Mouse (Mus musculus) 416B (cell line): ENCODE data around the gene Enc1.

Experiments
- DNase-seq: peaks from one replicate; pipeline ENCODE4 v3.0.0; 2011; ENCODE audit warnings: low read depth

The Enc1 gene

DNA sequence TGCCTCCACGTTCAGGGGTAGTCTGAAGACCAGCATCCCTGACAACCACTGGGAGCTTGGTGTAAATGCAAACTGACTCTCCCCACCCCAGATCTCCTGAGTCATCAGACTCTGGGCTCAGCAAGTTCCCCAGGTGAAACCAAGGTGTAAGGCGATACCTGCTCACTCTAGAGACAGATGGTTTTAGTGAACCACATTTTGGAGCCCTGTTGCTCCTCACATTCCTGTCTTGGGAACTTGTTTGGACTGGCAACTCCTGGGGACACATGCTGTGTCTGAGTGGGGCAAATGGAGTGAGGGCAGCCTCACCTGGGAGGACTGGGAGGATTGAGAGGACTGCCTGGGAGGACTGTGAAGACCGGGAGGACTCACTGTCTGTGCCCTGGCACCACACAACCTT is 13.1 kb upstream of the Enc1 start:
- DNase-seq: no peak

DNA sequence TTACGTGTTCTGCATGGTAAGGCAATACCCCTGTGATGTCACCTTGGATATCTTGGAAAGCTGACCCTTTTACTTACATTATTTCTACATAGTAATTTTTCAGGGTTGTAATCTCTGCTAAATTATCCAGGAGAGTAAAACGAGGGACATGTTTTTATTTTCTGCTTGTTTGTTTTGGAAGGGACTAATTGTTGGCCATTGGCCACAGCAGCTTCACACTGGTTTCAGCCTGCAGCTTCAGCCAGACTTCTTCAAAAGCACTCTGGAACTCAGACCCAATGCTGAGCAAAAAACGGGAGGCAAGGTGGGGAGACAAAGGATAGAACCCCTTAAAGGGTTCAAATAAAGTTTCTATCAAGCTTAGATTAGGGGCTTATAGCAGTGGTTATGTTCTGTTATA is 10.8 kb upstream of the Enc1 start:
- no peak for DNase-seq

DNA sequence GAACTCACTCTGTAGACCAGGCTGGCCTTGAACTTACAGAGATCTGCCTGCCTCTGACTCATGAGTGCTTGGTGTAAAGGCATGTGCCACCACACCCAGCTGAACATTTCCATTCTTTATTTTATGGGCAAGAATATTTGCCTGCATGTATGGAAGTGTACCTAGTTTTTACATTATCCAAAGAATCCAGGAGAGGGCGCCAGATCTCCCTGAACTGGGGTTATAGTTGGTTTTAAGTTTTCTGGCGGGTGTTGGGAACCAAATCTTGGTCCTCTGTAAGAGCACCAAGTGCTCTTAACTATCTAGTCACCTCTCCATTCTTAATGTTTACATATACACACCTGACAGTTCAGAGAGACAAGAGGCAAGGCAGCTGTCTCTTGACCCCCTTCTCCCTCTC is 7.8 kb upstream of the Enc1 start:
- peak; percentile 24 for DNase-seq

DNA sequence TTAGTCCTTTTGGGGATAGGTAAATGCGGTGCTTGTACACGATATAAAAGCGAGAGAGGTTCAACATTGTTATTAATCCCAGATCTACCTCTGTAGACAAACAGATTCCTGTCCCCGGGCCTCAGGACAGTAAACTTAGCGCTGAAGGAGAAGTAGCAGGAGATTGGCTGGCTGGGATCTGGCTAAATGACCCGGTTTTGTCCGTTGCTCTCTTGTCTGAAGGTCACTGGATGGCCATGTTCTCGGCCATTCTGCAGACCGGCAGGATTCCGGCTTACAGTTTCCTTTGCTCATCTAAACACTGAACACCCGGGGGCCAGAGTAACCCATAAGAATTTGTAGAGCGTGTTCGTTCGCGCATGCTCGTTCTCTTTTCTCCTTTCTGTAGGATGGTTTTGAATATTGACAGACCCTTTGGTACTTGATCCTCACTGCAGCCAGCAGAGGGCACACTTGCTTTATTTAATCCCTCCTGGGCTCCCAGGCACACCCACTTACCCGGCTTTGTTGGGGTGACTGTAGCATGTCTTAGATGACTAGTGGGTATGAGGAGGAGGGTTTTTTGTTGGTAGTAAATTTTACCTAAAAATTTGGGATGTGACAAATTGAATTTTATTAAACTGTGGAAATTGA is 6.0 kb upstream of the Enc1 start:
- DNase-seq: peak; percentile 81

DNA sequence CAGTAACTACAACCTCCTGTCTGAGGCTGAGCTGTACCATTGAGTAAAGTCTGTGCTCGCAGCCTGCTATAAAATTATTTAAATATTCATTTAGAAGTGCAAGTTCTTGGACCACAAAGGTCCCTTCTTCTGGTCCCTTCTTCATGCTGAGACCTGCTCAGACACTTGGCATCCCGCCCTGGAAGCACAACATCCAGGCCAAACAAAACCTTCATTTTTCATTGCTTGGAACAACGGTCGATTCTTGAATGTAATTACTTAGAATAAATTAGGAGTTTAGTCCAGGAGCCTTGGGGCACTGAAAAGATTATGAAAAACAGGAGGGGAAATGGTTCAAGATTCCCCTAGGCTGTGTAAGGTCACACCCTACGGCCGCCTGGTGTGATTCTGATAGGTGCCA is 5.0 kb upstream of the Enc1 start:
- DNase-seq: no peak

DNA sequence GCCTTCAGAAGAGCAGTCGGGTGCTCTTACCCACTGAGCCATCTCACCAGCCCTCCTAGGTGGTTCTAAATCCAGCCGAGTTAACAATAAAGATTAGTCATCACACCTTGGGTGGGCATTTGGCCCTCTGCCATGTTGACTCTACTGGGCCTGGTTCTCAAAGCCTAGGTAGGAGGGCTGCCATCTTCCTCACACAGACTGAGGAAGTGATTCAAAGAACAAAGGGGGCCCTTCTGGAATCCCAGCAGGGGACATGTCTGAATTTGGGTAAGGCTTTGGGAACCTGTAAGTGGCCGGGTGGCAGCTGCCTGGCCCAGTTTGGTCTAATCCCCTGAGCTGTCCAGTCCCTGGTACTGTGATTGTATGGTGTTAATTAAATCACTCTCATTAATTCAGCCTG is 3.2 kb upstream of the Enc1 start:
- no peak for DNase-seq

DNA sequence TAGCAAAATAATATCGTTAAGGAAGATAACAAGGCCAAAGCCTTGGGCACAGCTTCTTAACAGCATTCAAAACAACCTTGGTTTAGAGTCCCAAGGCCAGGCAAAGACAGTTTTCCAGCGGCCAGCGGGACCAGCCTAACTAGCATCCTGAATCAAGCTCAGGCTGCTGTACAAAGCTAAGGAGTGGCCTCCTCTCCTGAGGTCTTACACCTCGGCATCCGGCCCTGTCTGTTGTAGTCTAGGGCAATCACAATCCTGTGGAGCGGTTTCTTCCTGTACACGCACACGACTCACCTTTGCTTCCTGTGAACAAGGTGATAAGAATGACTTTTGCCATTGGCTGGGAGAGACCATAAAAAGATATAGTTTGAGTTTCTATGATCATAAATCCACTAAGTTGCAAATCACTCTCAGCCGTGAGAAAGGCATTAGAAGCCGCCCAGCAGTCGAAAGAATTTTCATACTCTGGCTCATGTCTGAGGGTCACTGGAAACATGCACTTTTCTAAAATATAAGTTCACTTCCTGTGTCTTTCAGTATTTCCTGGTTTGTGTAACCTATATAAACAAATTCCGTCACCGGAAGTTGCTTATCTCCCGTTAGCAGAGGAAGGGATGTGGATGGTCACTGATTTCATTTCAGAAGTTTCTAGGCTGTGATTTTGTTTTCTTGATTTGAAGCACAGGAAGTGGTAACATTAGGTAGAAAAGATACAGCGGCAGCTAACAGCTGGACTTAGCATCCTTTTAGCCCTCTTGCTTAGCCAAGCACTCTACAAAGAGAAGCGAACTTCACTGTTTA is 2.5 kb upstream of the Enc1 start:
- peak; percentile 78 for DNase-seq

DNA sequence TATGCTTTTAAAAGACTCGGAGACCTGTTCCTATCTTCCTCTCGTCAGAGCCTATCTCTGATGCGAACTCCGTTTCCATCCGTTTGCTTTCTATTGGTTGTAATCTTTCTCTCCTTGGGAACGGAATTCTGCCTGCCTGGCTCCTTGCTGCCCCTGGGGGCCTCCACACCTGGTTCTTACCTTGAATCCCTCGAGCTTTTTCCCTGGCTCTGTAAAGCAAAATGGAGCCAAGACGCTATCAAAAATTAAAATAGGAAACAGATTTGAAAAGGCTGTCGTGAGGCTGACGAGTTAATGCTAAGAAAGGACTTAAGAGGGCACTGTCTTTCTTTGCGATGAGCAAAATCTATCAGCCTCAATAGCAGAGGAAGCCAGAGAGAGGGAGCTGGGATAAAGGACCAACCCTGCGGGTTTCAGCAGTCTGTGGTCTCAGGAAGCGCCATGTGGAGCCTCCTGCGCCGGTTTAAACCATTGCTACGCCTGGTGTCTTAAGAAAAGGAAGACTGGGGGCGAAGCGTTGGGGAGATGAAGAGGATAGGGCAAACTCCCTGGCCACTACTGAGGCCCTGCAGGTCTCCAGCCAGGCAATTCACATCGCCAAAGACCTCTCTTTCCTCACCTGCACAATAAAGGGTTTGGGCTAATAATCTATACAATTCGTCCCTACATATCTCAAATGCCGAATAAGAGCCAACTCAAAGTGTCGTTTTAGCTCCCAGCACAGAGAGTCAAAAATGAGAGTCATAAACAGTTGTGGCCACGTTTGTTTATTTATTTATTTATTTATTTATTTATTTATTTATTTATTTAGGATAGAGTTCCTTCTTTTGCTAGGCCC is 1.3 kb upstream of the Enc1 start:
- peak; percentile 87 for DNase-seq

DNA sequence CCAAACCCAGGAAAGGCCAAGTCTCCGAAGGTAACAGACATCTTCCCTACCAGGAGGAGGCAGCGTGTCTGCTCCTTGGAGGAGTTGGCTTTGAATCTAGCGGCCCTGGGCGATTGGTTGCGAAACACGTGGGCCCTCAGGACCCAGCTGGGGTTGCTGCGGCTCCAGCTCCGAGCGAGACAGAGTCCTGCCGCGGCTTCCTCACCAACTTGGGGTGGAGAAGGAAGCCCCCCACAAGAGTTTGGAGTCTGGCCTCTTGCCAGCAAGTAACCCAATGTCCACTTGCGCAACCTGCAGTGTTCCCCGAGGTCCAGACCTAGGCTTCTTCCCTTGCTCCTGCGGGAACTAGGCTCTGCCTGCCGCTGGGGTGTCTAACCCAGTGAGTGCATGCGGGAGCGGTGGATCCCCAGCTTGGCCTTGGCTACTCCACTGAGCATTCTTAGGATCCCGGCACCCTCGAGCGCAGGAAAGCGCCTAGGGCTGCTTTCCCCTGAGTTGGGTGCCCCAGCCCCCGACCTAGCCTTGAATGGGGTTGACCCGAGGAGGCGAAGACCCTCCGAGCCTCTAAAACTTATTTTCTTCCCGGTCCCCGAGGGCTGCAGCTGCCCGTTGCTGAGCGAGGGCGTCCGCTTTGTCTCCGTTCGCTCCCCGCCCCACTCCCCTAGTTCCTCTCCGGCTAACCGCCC is 483 bp upstream of the Enc1 start:
- peak; percentile 92 for DNase-seq

DNA sequence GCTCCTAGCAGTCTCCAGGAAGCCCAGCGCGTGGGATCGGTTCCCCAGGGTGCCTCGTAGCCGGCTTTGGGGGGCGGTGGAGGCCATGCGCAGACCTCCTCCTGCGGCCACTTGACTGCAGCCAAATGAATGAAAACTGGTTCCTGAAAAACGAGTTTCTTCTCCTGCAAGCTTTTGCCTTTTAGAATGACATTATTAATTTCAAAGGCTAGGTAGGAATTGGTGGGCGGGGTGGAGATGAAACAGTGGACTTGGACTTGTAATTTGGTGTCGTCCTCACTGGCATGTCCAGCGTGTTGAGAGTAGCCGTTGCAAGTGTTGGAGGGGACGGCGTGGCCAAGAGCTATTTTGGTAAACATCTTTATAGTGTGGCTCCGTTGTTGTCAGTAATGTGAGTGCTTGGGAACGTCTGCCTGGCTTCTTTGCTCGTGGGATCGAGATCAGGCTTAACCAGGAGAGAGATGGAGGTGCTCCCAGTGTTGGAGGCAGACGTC is 929 bp downstream of the Enc1 start:
- DNase-seq: peak; percentile 31

DNA sequence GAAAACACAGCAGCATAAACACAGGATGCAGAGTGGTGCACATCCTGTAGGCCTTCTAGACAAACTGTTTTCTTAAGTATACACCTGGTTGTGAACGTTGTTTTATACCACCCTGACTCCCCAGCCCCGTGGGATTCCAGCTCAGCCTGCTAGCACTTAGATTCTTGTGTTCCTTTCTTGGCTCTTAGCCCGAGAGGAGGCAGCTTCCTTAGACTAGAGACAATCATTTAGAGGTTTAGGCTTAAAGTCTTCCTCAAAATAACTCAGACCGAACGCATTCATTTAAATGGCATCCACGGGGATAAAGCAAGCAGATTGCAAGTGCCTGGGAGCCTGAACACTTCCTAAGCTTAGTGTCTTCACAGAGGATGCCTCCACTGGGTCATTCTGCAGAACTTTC is 1.8 kb downstream of the Enc1 start:
- no peak for DNase-seq

DNA sequence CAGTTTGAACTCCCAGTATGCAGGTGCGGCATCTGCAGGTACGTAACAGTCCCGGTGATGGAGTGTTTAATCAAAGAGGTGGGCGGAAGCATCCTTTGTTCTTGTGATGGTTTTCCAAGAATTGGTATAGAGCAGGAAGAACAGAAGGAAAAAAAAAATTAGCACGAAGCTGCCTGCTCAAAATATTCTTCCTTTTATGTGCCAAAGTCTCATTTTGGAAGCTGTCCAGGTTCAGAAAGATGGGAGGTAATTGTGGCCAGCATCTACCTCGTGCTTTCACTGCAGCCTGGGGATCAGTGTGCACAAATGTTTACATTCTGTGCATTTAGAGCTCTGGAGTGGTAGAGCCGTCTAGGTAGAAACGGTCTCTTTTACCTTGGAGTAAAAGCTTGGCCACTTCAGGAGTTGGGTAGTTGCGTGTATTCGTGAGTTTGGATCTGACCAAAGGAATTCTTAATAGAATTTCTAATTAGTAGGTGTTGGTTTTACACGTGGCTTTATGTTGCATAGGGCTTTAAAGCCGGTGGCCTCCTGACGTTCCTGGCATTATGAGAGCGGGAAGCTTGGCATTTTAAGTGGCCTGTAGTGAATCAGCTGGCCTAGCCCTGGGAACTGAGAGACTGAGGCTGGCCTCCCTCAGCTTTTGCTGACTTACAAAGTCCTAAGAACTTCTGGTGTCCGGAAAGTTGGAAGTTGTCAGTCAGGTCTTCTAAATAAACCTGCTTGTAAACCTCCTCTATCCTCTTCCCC is 3.2 kb downstream of the Enc1 start:
- DNase-seq: no peak

DNA sequence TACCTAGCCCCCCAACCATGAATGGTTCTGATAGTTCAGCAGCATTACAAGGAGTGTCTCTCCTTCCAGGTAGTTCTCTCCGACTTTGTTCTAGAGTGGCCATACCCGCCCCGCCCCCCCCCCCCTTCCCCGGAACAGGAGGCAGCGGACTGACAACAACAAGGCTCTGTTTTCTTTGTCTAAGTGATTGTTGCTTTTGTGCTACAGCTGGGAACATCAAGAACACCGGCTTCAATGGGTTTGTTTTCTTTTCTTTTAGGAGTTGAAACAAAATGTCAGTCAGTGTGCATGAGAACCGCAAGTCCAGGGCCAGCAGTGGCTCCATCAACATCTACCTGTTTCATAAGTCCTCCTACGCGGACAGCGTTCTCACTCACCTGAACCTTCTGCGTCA is 3.8 kb downstream of the Enc1 start:
- no peak for DNase-seq

DNA sequence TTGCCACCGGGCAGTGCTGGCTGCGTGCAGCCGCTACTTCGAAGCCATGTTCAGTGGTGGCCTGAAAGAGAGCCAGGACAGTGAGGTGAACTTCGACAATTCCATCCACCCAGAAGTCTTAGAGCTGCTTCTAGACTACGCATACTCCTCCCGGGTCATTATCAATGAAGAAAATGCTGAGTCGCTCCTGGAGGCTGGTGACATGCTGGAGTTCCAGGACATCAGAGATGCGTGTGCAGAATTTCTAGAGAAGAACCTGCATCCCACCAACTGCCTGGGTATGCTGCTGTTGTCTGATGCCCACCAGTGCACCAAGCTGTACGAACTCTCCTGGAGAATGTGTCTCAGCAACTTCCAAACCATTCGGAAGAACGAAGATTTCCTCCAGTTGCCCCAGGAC is 4.3 kb downstream of the Enc1 start:
- no peak for DNase-seq

DNA sequence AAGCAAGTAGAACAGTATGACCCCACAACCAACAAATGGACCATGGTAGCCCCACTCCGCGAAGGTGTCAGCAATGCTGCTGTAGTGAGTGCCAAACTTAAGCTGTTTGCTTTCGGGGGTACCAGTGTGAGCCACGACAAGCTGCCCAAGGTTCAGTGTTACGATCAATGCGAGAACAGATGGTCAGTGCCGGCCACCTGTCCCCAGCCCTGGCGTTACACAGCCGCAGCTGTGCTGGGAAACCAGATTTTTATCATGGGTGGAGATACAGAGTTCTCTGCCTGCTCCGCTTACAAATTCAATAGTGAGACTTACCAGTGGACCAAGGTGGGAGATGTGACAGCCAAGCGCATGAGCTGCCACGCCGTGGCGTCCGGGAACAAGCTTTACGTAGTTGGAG is 5.3 kb downstream of the Enc1 start:
- DNase-seq: no peak

DNA sequence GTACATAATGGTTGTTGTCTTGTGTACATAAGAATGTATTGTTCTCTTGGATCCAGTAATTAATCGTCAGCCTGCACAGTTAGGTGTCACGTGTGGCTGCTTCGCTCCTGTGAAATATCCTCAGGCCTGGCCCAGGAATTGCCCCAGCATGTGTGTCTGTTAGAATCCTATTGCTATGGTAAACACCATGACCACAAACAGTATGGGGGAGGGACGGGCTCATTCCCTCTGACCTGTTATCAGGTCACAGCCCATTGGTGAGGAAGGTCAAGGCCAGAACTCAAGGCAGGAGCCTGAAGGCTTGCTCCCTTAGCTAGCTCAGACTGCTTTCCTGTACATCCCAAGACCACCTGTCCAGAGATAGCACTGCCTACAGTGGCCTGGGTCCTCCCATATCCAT is 6.8 kb downstream of the Enc1 start:
- no peak for DNase-seq

DNA sequence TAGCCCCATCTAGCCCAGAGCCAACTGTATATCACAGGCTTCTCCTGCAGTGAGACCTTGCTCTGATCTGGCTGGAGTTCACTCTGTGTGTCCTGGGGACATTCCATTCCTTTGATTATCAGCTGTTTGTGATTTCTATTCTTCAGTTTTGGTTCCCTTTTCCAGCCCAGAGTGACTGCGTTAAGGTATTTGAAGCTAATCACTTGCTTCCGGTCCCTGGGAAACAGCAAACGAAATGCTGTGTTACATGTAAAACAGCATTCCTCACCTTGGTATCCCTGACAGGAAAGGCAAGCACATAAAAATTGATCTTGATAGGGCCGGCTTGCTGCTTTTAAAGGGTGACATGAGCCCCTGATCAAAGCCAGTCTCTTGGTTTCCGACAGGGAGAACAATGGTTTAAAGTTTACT is 8.2 kb downstream of the Enc1 start:
- no peak for DNase-seq

DNA sequence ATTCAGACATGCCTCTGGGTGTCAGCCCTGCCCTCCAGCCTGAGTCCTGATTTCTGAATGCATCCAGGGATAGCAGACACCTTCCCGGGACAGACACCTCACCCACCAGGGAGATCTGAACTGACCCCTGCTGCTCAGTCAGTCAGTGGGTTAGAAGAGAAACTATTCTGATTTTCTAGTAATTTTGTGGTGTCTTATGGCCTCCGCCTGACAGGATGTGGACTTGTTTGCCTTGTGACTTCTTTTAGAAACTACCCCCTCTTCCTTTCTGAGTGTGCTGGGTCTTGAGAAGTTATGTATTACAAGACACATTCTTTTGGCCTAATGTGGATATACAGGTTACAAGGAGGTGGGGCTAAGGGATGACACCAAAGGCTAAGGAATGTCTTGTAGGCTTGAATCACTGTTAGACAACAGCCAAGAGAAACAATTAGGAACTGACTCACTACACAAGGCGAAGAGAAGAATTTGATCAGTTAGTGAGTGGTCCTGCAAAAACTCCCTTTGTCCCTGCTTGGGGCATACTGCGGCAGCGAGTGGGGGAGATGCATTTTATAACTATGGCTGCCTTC is 8.7 kb downstream of the Enc1 start:
- no peak for DNase-seq

DNA sequence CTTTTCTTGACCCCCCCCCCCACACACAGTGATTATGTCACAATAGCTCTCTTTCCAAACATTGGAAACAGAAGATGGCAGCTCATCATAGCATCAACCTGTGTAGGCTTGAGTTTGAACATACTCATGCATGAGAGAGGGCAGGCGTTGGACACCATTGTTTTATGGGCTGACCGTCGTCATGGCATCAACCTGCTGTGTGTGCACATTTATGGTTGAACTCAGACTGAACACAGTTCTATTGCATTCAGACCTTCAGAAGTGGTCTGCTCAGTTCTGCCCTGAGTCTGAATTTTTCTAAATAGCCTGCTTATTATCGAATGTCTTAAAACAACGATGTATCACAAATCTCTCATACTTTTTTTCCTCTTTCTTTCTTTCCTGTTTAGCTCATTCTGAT is 9.2 kb downstream of the Enc1 start:
- DNase-seq: no peak

DNA sequence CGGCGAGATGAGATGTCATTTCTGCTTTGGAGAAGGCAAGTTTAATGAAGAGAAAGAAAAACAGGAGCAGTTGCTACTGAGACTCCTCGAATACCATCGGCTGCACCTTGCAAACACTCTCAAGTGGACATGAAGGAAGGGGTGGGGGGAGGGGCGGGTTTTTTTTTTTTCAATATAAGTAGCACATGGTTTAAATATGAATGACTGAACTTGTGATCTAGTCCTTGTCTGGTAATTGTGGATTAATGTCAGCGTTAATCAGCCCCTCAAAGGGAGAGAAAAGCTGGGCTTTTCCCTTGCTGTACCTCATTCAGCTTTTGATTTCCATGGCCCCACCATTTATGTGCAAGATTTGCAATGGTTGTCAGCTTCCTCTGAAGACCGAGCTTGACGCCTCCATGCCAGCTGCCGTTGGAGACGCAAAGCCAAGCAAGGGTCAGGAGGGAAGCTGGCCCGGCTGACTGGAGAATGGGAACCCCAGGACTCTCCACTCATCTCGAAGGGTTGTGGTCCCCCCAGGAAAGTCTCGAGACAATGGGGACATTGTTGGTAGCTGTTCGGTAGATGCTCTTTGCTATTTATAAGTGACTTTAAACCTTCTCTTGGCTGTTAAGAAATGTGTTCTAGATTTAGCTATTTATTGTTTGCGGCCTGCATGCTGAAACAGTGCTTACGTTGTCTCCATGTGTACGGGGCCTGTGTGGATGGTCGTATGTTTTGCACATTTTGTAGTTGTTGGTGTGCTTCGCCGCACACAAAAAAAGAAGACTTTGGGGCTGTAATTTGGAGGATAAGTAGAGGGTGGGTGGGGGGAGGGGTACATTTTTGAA is 9.9 kb downstream of the Enc1 start:
- no peak for DNase-seq
